Comparison of ENCODE assay signal across 27 mouse cellular contexts in genomic region chr7:140949255-140949654, GRCm38 (mm10). TPM values are rescaled to one million over a fixed set of nuclear protein-coding genes. Genes with fewer than 3 reads are reported as not detected.
"Had no signal": no experiment of that assay in that cellular context is flagged by ENCODE, and none has a peak within 500 bp of the region (broad histone marks: within the 10 kb centered on the region; RNA-seq: fewer than 3 reads in every experiment).

No protein-coding gene starts in this region.

- DNase-seq: kidney, adult 18-20 months; kidney, postnatal 14 days; kidney, postnatal 4 days; left cerebral cortex, postnatal 4 days; lung, adult 18-20 months; lung, postnatal 10 days; lung, postnatal 36 days; retina, postnatal 1 day; right cerebral cortex, postnatal 25 days; spleen, adult 18-20 months; thymus, postnatal 25 days had no signal

- H3K27me3 ChIP-seq: limb, embryonic 12.5 days; limb, embryonic 15.5 days; lung, embryonic 15.5 days; megakaryocyte, embryonic 14.5 days; midbrain, embryonic 13.5 days; stomach, embryonic 15.5 days had no signal

- H3K4me2 ChIP-seq: limb, embryonic 12.5 days; limb, embryonic 15.5 days; lung, embryonic 15.5 days; midbrain, embryonic 13.5 days; stomach, embryonic 15.5 days had no signal

- H3K4me3 ChIP-seq: limb, embryonic 12.5 days; limb, embryonic 15.5 days; lung, embryonic 15.5 days; megakaryocyte, embryonic 14.5 days; midbrain, embryonic 10.5 days; midbrain, embryonic 13.5 days; stomach, embryonic 15.5 days had no signal

- H3K9me3 ChIP-seq: limb, embryonic 12.5 days; limb, embryonic 15.5 days; lung, embryonic 15.5 days; megakaryocyte, embryonic 14.5 days; midbrain, embryonic 10.5 days; midbrain, embryonic 13.5 days; stomach, embryonic 15.5 days had no signal

- H3K27ac ChIP-seq: liver, embryonic 14.5 days; lung, embryonic 15.5 days; midbrain, embryonic 13.5 days; stomach, embryonic 15.5 days had no signal

- ATAC-seq: midbrain, embryonic 13.5 days; midbrain, embryonic 16.5 days had no signal

- H3K9ac ChIP-seq: limb, embryonic 12.5 days; limb, embryonic 15.5 days; liver, embryonic 14.5 days; lung, embryonic 15.5 days; midbrain, embryonic 13.5 days; stomach, embryonic 15.5 days had no signal

RNA-seq across cellular contexts. Expression of gene Ifitm5, which starts 0.8 kb away (rescaled TPM):
- total RNA-seq: layer of hippocampus, adult 18-20 months; layer of hippocampus, postnatal 14 days; left cerebral cortex, postnatal 14 days; left cerebral cortex, postnatal 4 days; monocyte, adult 5-6 weeks had no signal

RNA-seq across cellular contexts. Expression of gene Gm45717, which starts 6.5 kb away (rescaled TPM):
- total RNA-seq: layer of hippocampus, adult 18-20 months; layer of hippocampus, postnatal 14 days; left cerebral cortex, adult 8-10 months; left cerebral cortex, postnatal 14 days; left cerebral cortex, postnatal 4 days; monocyte, adult 5-6 weeks had no signal
- polyA plus RNA-seq: limb, embryonic 12.5 days; liver, embryonic 14.5 days; lung, embryonic 15.5 days; midbrain, embryonic 13.5 days; midbrain, embryonic 16.5 days; neural tube, embryonic 14.5 days; thymus, postnatal 0 days had no signal
